Mouse (Mus musculus) myocyte (in vitro differentiated cells): ENCODE measurements around the gene Syndig1.

Source experiments
- CEBPB ChIP-seq: IDR thresholded peaks from 2 replicates; pipeline ENCODE4 v1.6.1; 2011; ENCODE audit warnings: mild to moderate bottlenecking, moderate library complexity; ENCODE audit not compliant: poor library complexity, insufficient read depth, severe bottlenecking
- E2F4 ChIP-seq: IDR thresholded peaks from one replicate; pipeline ENCODE4 v1.6.1; 2011; ENCODE audit warnings: mild to moderate bottlenecking, control low read depth, moderate library complexity; ENCODE audit not compliant: insufficient read depth
- MAX ChIP-seq: IDR thresholded peaks from one replicate; pipeline ENCODE4 v1.6.1; 2011; ENCODE audit warnings: low read depth, mild to moderate bottlenecking, control low read depth
- MYOD1 ChIP-seq, 3 experiments: IDR thresholded peaks; one replicate each; pipeline ENCODE4 v1.6.1; 2011; ENCODE audit warnings: control low read depth in 2 of 3, low read depth in 2 of 3, mild to moderate bottlenecking in 2 of 3, moderate library complexity in 1 of 3; ENCODE audit not compliant: insufficient read length in 2 of 3, control insufficient read depth in 1 of 3
- MYOG ChIP-seq, 3 experiments: IDR thresholded peaks; one replicate each; pipeline ENCODE4 v1.6.1; 2011; ENCODE audit warnings: control low read depth in 2 of 3, low read depth in 2 of 3, mild to moderate bottlenecking in 2 of 3; ENCODE audit not compliant: insufficient read length in 2 of 3, control insufficient read depth in 1 of 3, insufficient read depth in 1 of 3
- POLR2A ChIP-seq: IDR thresholded peaks from one replicate; pipeline ENCODE4 v1.6.1; 2011; ENCODE audit warnings: low read depth, mild to moderate bottlenecking, control low read depth, moderate library complexity; ENCODE audit not compliant: insufficient read length
- POLR2AphosphoS2 ChIP-seq: IDR thresholded peaks from one replicate; pipeline ENCODE4 v1.6.1; 2011; ENCODE audit warnings: low read depth, control low read depth; ENCODE audit not compliant: insufficient read length
- REST ChIP-seq: IDR thresholded peaks from one replicate; pipeline ENCODE4 v1.6.1; 2011; ENCODE audit warnings: mild to moderate bottlenecking, control low read depth, moderate library complexity; ENCODE audit not compliant: insufficient read depth, insufficient read length
- SRF ChIP-seq: IDR thresholded peaks from one replicate; pipeline ENCODE4 v1.6.1; 2011; ENCODE audit warnings: low read depth; ENCODE audit not compliant: control insufficient read depth, insufficient read length
- TCF12 ChIP-seq: IDR thresholded peaks from one replicate; pipeline ENCODE4 v1.6.1; 2011; ENCODE audit warnings: mild to moderate bottlenecking, control low read depth; ENCODE audit not compliant: poor library complexity, insufficient read depth, severe bottlenecking
- TCF3 ChIP-seq: IDR thresholded peaks from one replicate; pipeline ENCODE4 v1.6.1; 2011; ENCODE audit warnings: low read depth, control low read depth; ENCODE audit not compliant: insufficient read length
- USF1 ChIP-seq: IDR thresholded peaks from one replicate; pipeline ENCODE4 v1.6.1; 2011; ENCODE audit warnings: low read depth, mild to moderate bottlenecking, control low read depth, moderate library complexity

GRCm38 (mm10) chr2:149828911-149829310, at the start of gene Syndig1:
- TF ChIP-seq MYOG (IDR thresholded peaks at IDR 0.05; ENCODE audit: control insufficient read depth in 1 of 3, insufficient read depth in 1 of 3, insufficient read length in 2 of 3, low read depth in 2 of 3) (no peak), POLR2A (no peak), MYOD1 (IDR thresholded peaks at IDR 0.05; ENCODE audit: control insufficient read depth in 1 of 3, insufficient read length in 2 of 3, low read depth in 2 of 3) (no peak), USF1 (no peak), CEBPB (no peak), E2F4 (no peak), POLR2AphosphoS2 (no peak), TCF12 (no peak), MAX (no peak), SRF (no peak), REST (no peak), TCF3 (no peak)
